Mouse (Mus musculus) hindlimb bud, embryonic 11.5 days (tissue): ENCODE measurements around the gene Rnf121.

Experiments used
- DNase-seq: peaks from one replicate; pipeline ENCODE4 v3.0.0-alpha.2; 2012; ENCODE audit warnings: low read depth, low spot score; ENCODE audit errors: extremely low spot score

The Rnf121 gene

GRCm38 (mm10) chr7:102065046-102065891, at the start of gene Rnf121, which contains the start of the genes Xndc1 and Xntrpc:
Rnf121 (minus strand) TSS chr7:102065469.
Xndc1 (plus strand) TSS chr7:102065511.
Xntrpc (plus strand) TSS chr7:102065713.
- peak; percentile 94 for DNase-seq

GRCm38 (mm10) chr7:102113151-102113729, 48.0 kb upstream of the Rnf121 start:
- DNase-seq = no peak

GRCm38 (mm10) chr7:102109746-102110145, 44.5 kb upstream of the Rnf121 start:
- DNase-seq = no peak

- DNase-seq = no peak
Observed at GRCm38 (mm10) chr7:102109171-102109570, 43.9 kb upstream of the Rnf121 start, which contains the start of gene Art5. Art5 (minus strand) TSS chr7:102109489.

GRCm38 (mm10) chr7:102108206-102108605, 42.9 kb upstream of the Rnf121 start:
- no peak for DNase-seq

- no peak for DNase-seq
Observed at GRCm38 (mm10) chr7:102106700-102107141, 41.5 kb upstream of the Rnf121 start.

GRCm38 (mm10) chr7:102104126-102104525, 38.9 kb upstream of the Rnf121 start:
- DNase-seq = no peak

- no peak for DNase-seq
Observed at GRCm38 (mm10) chr7:102103555-102103954, 38.3 kb upstream of the Rnf121 start.

- no peak for DNase-seq
Observed at GRCm38 (mm10) chr7:102102696-102103095, 37.4 kb upstream of the Rnf121 start.

- DNase-seq = no peak
Observed at GRCm38 (mm10) chr7:102102241-102102640, 37.0 kb upstream of the Rnf121 start.

- DNase-seq = no peak
Observed at GRCm38 (mm10) chr7:102101487-102101886, 36.2 kb upstream of the Rnf121 start, which contains the start of gene Art1. Art1 (plus strand) TSS chr7:102101743.

GRCm38 (mm10) chr7:102100868-102101267, 35.6 kb upstream of the Rnf121 start:
- DNase-seq = no peak

GRCm38 (mm10) chr7:102099760-102100661, 34.7 kb upstream of the Rnf121 start:
- peak; percentile 31 for DNase-seq

- no peak for DNase-seq
Observed at GRCm38 (mm10) chr7:102087336-102087735, 22.1 kb upstream of the Rnf121 start.

GRCm38 (mm10) chr7:102084041-102084696, 18.9 kb upstream of the Rnf121 start:
- DNase-seq = no peak

- DNase-seq = no peak
Observed at GRCm38 (mm10) chr7:102082816-102083215, 17.5 kb upstream of the Rnf121 start, which contains the start of gene Trpc2. Trpc2 (plus strand) TSS chr7:102083116.

- DNase-seq = no peak
Observed at GRCm38 (mm10) chr7:102081784-102082183, 16.5 kb upstream of the Rnf121 start.

GRCm38 (mm10) chr7:102080311-102080710, 15.0 kb upstream of the Rnf121 start:
- DNase-seq = no peak

- no peak for DNase-seq
Observed at GRCm38 (mm10) chr7:102078517-102078916, 13.2 kb upstream of the Rnf121 start.

- DNase-seq = no peak
Observed at GRCm38 (mm10) chr7:102076714-102077296, 11.5 kb upstream of the Rnf121 start.
